8 mouse cellular contexts compared by ENCODE assay signal in genomic region chr6:136920320-136921257, GRCm38 (mm10). TPM values are rescaled to one million over a fixed set of nuclear protein-coding genes. Genes with fewer than 3 reads are reported as not detected.
DNase-seq lines count a peak whose midpoint lies in the region; ATAC-seq and TF ChIP-seq lines count a peak whose summit lies in the region.

No protein-coding gene starts in this region.

- WGBS in forebrain, embryonic 13.5 days, result 46% methylated on average over 16 of the region's 16 CpGs
- WGBS in large intestine, adult 2 months, result 30% methylated on average over 16 of the region's 16 CpGs
- WGBS in liver, postnatal 0 days (ENCODE audit: insufficient replicate concordance), result 38% methylated on average over 16 of the region's 16 CpGs

- no peaks in the 10 kb centered on the region for H3K36me3 ChIP-seq in ES-E14 (ENCODE audit: control insufficient read depth, insufficient read depth, low read length, poor library complexity, severe bottlenecking)
- no peaks in the 10 kb centered on the region for H3K36me3 ChIP-seq in forebrain, embryonic 13.5 days (ENCODE audit: poor library complexity, severe bottlenecking)
- H3K36me3 ChIP-seq in liver, postnatal 0 days (replicated peaks; ENCODE audit: insufficient read depth, low read length), result peaks cover 27% of the 10 kb centered on the region

- TF ChIP-seq CTCF in liver, postnatal 0 days (IDR thresholded peaks at IDR 0.05; ENCODE audit: low read depth), result peak; percentile 92

- ATAC-seq in cerebellum, adult (ENCODE audit: insufficient number of reproducible peaks, low FRiP score, low TSS enrichment), result peak; percentile 32; the same call in 1 of the 2 replicates
- peak; percentile 38; the same call in 1 of the 2 replicates for ATAC-seq in forebrain, embryonic 13.5 days
- peak; percentile 63 for ATAC-seq in liver, postnatal 0 days

- intact Hi-C loops in heart, postnatal 14 days (cut with DNase I), result loop anchor here (1.0 to 5.0 kb wide), 2 partner anchors 47 to 59 kb away; no protein-coding TSS in a partner anchor

- in situ Hi-C loops in ES-E14 (cut with MboI; ENCODE audit: low sequenced_read_pairs in 2 of 2, unreplicated experiment in 2 of 2), result no loop called here

- no peaks in the 10 kb centered on the region for H3K27me3 ChIP-seq in forebrain, embryonic 13.5 days
- H3K27me3 ChIP-seq in liver, postnatal 0 days (ENCODE audit: insufficient read depth, low read length), result no peaks in the 10 kb centered on the region

- no peaks in the 10 kb centered on the region for H3K9me3 ChIP-seq in ES-E14 (ENCODE audit: control insufficient read depth, insufficient read depth, low read depth, low read length)
- no peaks in the 10 kb centered on the region for H3K9me3 ChIP-seq in forebrain, embryonic 13.5 days (replicated peaks)
- no peaks in the 10 kb centered on the region for H3K9me3 ChIP-seq in liver, postnatal 0 days (ENCODE audit: low read length)

- no peak overlapping the region for H3K4me3 ChIP-seq in ES-E14 (ENCODE audit: insufficient read depth in 1 of 2, low read depth in 1 of 2, low read length in 2 of 2, poor library complexity in 1 of 2, severe bottlenecking in 1 of 2)
- no peak overlapping the region for H3K4me3 ChIP-seq in forebrain, embryonic 13.5 days
- no peak overlapping the region for H3K4me3 ChIP-seq in liver, postnatal 0 days (ENCODE audit: low read depth, low read length)

- no peak for DNase-seq in ES-E14 (ENCODE audit: low read depth, low spot score)
- peak; percentile 79 to 89 for DNase-seq in heart, postnatal 14 days
- DNase-seq in large intestine, adult 2 months (ENCODE audit: low read depth, low spot score), result peak; percentile 46
- peak; percentile 75 for DNase-seq in liver, postnatal 0 days
- peak; percentile 39 for DNase-seq in ovary, postnatal 36 days (ENCODE audit: low spot score)
- DNase-seq in thymus, postnatal 14 days, result peak; percentile 77

- H3K27ac ChIP-seq in ES-E14 (ENCODE audit: insufficient read depth, low read depth, low read length, poor library complexity, severe bottlenecking), result no peak overlapping the region
- H3K27ac ChIP-seq in forebrain, embryonic 13.5 days, result no peak overlapping the region
- H3K27ac ChIP-seq in liver, postnatal 0 days (ENCODE audit: low read depth), result no peak overlapping the region

- H3K9ac ChIP-seq in ES-E14 (ENCODE audit: insufficient read depth, low read depth, low read length, poor library complexity, severe bottlenecking), result no peak overlapping the region
- H3K9ac ChIP-seq in forebrain, embryonic 13.5 days, result no peak overlapping the region
- H3K9ac ChIP-seq in liver, postnatal 0 days (replicated peaks), result no peak overlapping the region

- H3K4me2 ChIP-seq in forebrain, embryonic 13.5 days, result no peak overlapping the region
- H3K4me2 ChIP-seq in liver, postnatal 0 days (ENCODE audit: low read depth, low read length), result no peak overlapping the region

- TF ChIP-seq EP300 in liver, postnatal 0 days (IDR thresholded peaks at IDR 0.05; ENCODE audit: low read depth), result no peak

- H3K4me1 ChIP-seq in ES-E14 (ENCODE audit: control insufficient read depth in 2 of 2, insufficient read depth in 2 of 2, low read length in 2 of 2, poor library complexity in 1 of 2), result no peaks in the 10 kb centered on the region
- H3K4me1 ChIP-seq in forebrain, embryonic 13.5 days, result no peaks in the 10 kb centered on the region
- no peaks in the 10 kb centered on the region for H3K4me1 ChIP-seq in liver, postnatal 0 days (ENCODE audit: insufficient read depth)

TF ChIP-seq in ES-E14, 5 proteins besides CTCF, POLR2A, EP300 and RAD21:
- 0 out of 2 replicates have a peak, but pooled peaks have one; percentile 8 for TF ChIP-seq ZC3H11A (IDR thresholded peaks at IDR 0.05; ENCODE audit: borderline replicate concordance, low read depth, low read length)
- no peak for TF ChIP-seq MAFK (IDR thresholded peaks at IDR 0.05; ENCODE audit: insufficient read depth, low read depth, low read length)
- TF ChIP-seq HCFC1 (IDR thresholded peaks at IDR 0.05; ENCODE audit: borderline replicate concordance, insufficient read depth, low read length), result no peak
- TF ChIP-seq CHD2 (IDR thresholded peaks at IDR 0.05; ENCODE audit: low read depth, low read length), result no peak
- TF ChIP-seq ZNF384 (IDR thresholded peaks at IDR 0.05; ENCODE audit: low read depth, low read length), result no peak

RNA-seq across cellular contexts. Expression of gene Erp27, which starts 1.4 kb away (rescaled TPM):
- total RNA-seq in ES-E14 (2012; rRNA removed), result not detected in 2 replicates
- 0.22 TPM in 1 of 2 replicates, not detected in the other for polyA plus RNA-seq in forebrain, embryonic 13.5 days (2015; fragmentation: Nextera tagmentation; extraction: Ambion mirVana)
- under 1 TPM in 1 of 2 experiments, not detected in 1; 0.17 TPM for total RNA-seq in heart, postnatal 14 days (2021)
- polyA plus RNA-seq in large intestine, adult 2 months (2012; rRNA removed), result 0.19 and 0.32 TPM in 2 replicates
- polyA plus RNA-seq in liver, postnatal 0 days (2015; fragmentation: Nextera tagmentation; extraction: Ambion mirVana), result 0.40 and 0.42 TPM in 2 replicates

RNA-seq across cellular contexts. Expression of gene Pde6h, which starts 3.0 kb away (rescaled TPM):
- 0.45 TPM in 1 of 2 replicates, not detected in the other for total RNA-seq in ES-E14 (2012; rRNA removed)
- 0.03 TPM in 1 of 2 replicates, not detected in the other for polyA plus RNA-seq in forebrain, embryonic 13.5 days (2015; fragmentation: Nextera tagmentation; extraction: Ambion mirVana)
- under 1 TPM in 1 of 2 experiments, not detected in 1; 0.46 TPM for total RNA-seq in heart, postnatal 14 days (2021)
- 0.01 TPM in 1 of 2 replicates, not detected in the other for polyA plus RNA-seq in large intestine, adult 2 months (2012; rRNA removed)
- 0.34 and 0.77 TPM in 2 replicates for polyA plus RNA-seq in liver, postnatal 0 days (2015; fragmentation: Nextera tagmentation; extraction: Ambion mirVana)

RNA-seq across cellular contexts. Expression of gene Arhgdib, which starts 21.1 kb away (rescaled TPM):
- 6.7 and 20.9 TPM in 2 replicates for total RNA-seq in ES-E14 (2012; rRNA removed)
- polyA plus RNA-seq in forebrain, embryonic 13.5 days (2015; fragmentation: Nextera tagmentation; extraction: Ambion mirVana), result 11.0 and 11.5 TPM in 2 replicates
- total RNA-seq in heart, postnatal 14 days (2021), result 10 to 100 TPM; 36.9 to 45.4 TPM
- polyA plus RNA-seq in large intestine, adult 2 months (2012; rRNA removed), result 54.6 and 61.2 TPM in 2 replicates
- 190 and 192 TPM in 2 replicates for polyA plus RNA-seq in liver, postnatal 0 days (2015; fragmentation: Nextera tagmentation; extraction: Ambion mirVana)

RNA-seq across cellular contexts. Expression of gene Mgp, which starts 45.0 kb away (rescaled TPM):
- total RNA-seq in ES-E14 (2012; rRNA removed), result not detected in 2 replicates
- polyA plus RNA-seq in forebrain, embryonic 13.5 days (2015; fragmentation: Nextera tagmentation; extraction: Ambion mirVana), result 3.0 and 3.3 TPM in 2 replicates
- total RNA-seq in heart, postnatal 14 days (2021), result 100 to 1,000 TPM; 373 to 513 TPM
- polyA plus RNA-seq in large intestine, adult 2 months (2012; rRNA removed), result 209 and 260 TPM in 2 replicates
- polyA plus RNA-seq in liver, postnatal 0 days (2015; fragmentation: Nextera tagmentation; extraction: Ambion mirVana), result 4.5 and 6.2 TPM in 2 replicates
